Mouse (Mus musculus) liver, postnatal 0 days (tissue): ENCODE measurements around the gene Slc25a26.

Source experiments
- CTCF ChIP-seq: sonication (generic); IDR thresholded peaks from 2 replicates; pipeline ENCODE4 v1.5.1; 2016; ENCODE audit warnings: antibody characterized with exemption, low read depth
- EP300 ChIP-seq: IDR thresholded peaks from 2 replicates; pipeline ENCODE4 v1.6.1; 2016; ENCODE audit warnings: antibody characterized with exemption, low read depth, mild to moderate bottlenecking

GRCm38 (mm10) chr6:94595206-94595605 lies 95.1 kb downstream of the Slc25a26 start:
- no peak for TF ChIP-seq CTCF
- TF ChIP-seq EP300 = no peak
